Mouse (Mus musculus) intestine, embryonic 15.5 days (tissue): ENCODE data around the gene Gm9837. TPM values are rescaled to one million over a fixed set of nuclear protein-coding genes. Genes with fewer than 3 reads are reported as not detected.
A peak's percentile ranks its signal among the peaks of the same experiment; 100 is the strongest.

Source experiments
- ATAC-seq: fragments of 200-750 bp; cut with Nextera tagmentation; 2 replicates; pipeline ENCODE4 v1.8.0; 2017; ENCODE audit warnings: moderate TSS enrichment, moderate library complexity
- H3K27ac ChIP-seq: fragments of 300-500 bp; sonication (generic); 2 replicates; pipeline ENCODE4 v1.5.1; 2015; ENCODE audit warnings: mild to moderate bottlenecking, inconsistent platforms
- H3K27me3 ChIP-seq: fragments of 300-500 bp; sonication (generic); replicated peaks from 2 replicates; pipeline ENCODE4 v1.6.1; 2015; ENCODE audit warnings: inconsistent platforms
- H3K36me3 ChIP-seq: fragments of 300-500 bp; sonication (generic); 2 replicates; pipeline ENCODE4 v1.6.1; 2015; ENCODE audit warnings: inconsistent platforms
- H3K4me1 ChIP-seq: fragments of 300-500 bp; sonication (generic); replicated peaks from 2 replicates; pipeline ENCODE4 v1.6.1; 2015; ENCODE audit warnings: inconsistent platforms
- H3K4me2 ChIP-seq: fragments of 300-500 bp; sonication (generic); replicated peaks from 2 replicates; pipeline ENCODE4 v1.6.1; 2015; ENCODE audit warnings: mild to moderate bottlenecking, inconsistent platforms
- H3K4me3 ChIP-seq: fragments of 300-500 bp; sonication (generic); replicated peaks from 2 replicates; pipeline ENCODE4 v1.5.1; 2015; ENCODE audit warnings: inconsistent platforms
- H3K9ac ChIP-seq: fragments of 300-500 bp; sonication (generic); 2 replicates; pipeline ENCODE4 v1.6.1; 2015; ENCODE audit warnings: inconsistent platforms
- H3K9me3 ChIP-seq: fragments of 300-500 bp; sonication (generic); 2 replicates; pipeline ENCODE4 v1.6.1; 2016; ENCODE audit warnings: inconsistent platforms
- WGBS: fragments of 180-500 bp; shearing (Covaris S2); methylation state at CpG from one replicate; pipeline ENCODE4 v1.1.7; 2015; 5-methylcytosine and 5-hydroxymethylcytosine counted together
- polyA plus RNA-seq: library from polyadenylated mRNA; unstranded; fragments of >200 nt; fragmentation: Nextera tagmentation; extraction: Ambion mirVana; gene quantifications from 2 replicates; pipeline ENCODE4 v1.2.1, GENCODE M21; 2015

Gene Gm9837
- polyA plus RNA-seq, 1 experiment from 2014 or later, result not detected

DNA sequence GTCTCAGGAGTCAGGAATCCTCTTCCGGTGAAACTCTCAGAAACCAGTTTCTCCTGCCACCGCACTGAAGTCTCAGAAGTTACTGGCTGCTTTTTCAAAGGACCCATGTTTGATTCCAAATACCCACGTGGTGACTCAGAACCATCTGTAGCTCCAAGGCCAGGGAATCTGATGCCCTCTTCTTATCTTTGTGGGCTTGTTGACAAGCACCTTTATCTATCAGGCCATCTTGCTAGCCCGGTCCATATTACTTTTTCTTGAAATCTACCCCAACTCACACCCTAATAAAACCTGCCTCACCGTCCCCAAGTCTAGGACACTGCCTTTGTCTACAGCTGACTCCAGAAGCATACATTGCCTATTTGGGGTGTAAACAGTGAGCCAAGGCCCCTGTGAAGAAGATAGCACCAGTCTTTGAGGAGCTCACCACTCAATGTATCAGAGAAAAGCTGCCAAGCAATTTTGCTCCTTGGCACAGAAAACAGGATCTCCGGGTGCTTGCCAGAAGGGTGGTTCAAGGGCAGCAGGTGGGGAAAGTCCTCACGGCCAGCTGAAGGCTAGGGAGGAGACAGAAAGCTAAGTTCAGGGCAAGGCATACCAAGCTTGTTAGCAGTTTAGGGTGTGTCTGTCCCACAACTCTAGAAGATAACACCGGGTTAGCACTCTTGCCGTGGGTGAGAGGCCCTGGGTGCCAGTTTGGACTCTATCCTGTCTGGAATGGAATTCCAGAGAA is 13.0 kb upstream of the Gm9837 start:
- peaks cover 33% of the 10 kb centered on the region for H3K27me3 ChIP-seq
- no peaks in the 10 kb centered on the region for H3K9me3 ChIP-seq
- no peaks in the 10 kb centered on the region for H3K36me3 ChIP-seq
- H3K27ac ChIP-seq, result no peak overlapping the region; the same call in 1 of the 2 replicates
- ATAC-seq, result peak; percentile 59
- no peak overlapping the region for H3K9ac ChIP-seq
- no peak overlapping the region for H3K4me3 ChIP-seq
- peaks cover 28% of the 10 kb centered on the region for H3K4me1 ChIP-seq
- 59% methylated on average over 9 of the region's 9 CpGs for WGBS
- H3K4me2 ChIP-seq, result no peak overlapping the region

DNA sequence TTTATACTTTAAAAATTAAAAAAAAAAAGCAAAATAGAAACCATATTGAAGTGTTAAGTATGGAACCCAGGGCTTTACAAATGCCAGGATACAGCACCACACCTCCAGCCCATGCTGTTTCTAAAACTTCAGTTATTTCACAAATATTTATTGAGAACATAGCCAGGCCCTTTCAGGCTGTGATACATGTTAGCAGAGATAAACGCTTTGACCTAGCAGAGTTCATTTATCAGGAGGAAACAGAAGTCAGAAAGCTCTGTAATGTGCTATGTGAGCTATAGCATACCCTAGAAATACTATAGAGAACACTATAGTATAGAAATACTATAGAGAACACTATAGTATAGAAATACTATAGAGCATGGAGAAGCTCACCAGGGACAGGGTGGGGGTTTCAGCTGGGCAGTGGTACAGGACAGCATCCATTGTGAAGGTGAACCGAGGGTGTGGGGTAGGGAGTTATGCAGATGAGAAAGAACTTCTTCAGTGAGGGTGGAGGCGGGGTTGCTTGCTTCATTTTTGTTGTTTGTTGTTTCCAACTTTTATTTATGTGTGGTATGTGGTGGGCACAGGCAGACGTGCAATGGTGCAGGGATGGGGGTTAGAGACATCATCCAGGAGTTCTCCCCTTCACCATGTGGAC is 10.9 kb upstream of the Gm9837 start:
- H3K36me3 ChIP-seq, result no peaks in the 10 kb centered on the region
- 61% methylated on average over 4 of the region's 4 CpGs for WGBS
- H3K9ac ChIP-seq, result no peak overlapping the region
- H3K27me3 ChIP-seq, result peaks cover 41% of the 10 kb centered on the region
- no peak for ATAC-seq
- peaks cover 21% of the 10 kb centered on the region for H3K4me1 ChIP-seq
- H3K4me2 ChIP-seq, result no peak overlapping the region
- no peak overlapping the region for H3K4me3 ChIP-seq
- no peaks in the 10 kb centered on the region for H3K9me3 ChIP-seq
- H3K27ac ChIP-seq, result no peak overlapping the region

DNA sequence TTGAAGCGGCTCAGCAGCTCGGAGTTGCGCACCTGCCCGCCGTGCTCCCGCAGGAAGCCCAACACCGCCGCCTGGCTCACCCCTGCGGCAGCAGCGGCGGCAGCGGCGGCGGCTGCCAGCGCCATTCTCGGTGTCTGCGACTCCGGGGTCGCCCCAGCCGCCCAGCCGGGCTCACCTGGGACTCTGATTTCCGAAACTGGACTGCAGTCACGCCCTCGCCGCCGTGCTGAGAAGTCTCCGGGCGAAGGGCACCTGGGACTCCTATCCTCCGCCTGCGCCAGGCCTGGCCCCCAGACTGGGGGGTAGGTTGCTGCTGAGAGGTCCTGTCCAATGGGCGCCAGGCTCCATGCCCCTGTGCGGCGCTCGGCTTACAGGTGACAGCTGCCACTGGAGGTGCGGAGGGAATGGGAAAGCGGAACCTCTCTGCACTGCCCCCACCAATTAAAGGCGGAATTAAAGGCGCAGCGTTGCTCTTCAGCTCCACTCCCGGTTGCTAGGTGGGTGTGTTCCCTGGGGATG is 9.6 kb upstream of the Gm9837 start, which contains the start of the genes Gm9945 and Sowaha:
Gene Gm9945, plus strand, starts transcription at position 384 of the 519 bp plus-strand sequence.
Gene Sowaha, minus strand, starts transcription at position 492 of the 519 bp plus-strand sequence.
- Histone ChIP-seq H3K4me2 (peak within 1 kb of the TSS; percentile 86), H3K9ac (peak within 1 kb of the TSS; percentile 29), H3K9me3 (no peaks in the 10 kb centered on the region), H3K27me3 (peaks cover 52% of the 10 kb centered on the region), H3K36me3 (no peaks in the 10 kb centered on the region), H3K4me1 (peaks cover 21% of the 10 kb centered on the region), H3K27ac (no peak within 1 kb of the TSS), H3K4me3 (peak within 1 kb of the TSS; percentile 43)
- WGBS, result 3% methylated on average over 40 of the region's 40 CpGs
- peak; percentile 82 for ATAC-seq

DNA sequence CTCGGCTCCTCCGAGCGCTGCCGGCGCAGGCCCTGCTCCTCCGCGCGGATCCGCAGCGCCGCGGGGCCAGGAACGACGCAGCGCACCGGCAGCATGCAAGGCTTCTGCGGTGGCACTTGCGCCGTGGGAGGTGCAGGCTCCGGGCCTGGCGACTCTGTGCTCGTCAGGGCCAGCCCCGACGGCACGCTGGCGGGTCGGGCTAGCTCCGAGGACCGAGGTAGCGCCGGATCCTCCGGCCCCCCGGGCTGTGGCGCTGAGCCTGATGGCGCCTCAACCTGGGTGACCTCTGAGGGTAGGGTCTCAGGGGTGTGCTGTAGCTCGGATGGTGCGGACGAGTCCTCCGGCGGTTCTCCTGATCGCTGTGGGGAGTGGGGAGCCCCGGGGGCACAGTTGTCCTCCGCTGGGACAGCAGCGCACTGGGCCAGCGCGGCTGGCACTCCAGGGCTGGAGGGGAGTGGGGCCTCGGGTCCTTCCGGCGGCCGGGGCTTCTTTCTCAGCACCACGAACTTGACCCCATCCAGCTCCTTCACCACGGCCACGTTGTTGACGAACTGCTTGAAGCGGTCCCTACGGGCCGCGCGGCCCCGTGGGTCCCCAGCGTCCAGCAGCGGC is 9.0 kb upstream of the Gm9837 start:
- WGBS, result under 1% methylated on average over 62 of the region's 62 CpGs
- Histone ChIP-seq H3K27me3 (peaks cover 58% of the 10 kb centered on the region), H3K27ac (no peak overlapping the region), H3K4me3 (peak overlapping the region; percentile 43), H3K4me1 (peaks cover 21% of the 10 kb centered on the region), H3K4me2 (peak overlapping the region; percentile 86), H3K36me3 (no peaks in the 10 kb centered on the region), H3K9ac (peak overlapping the region; percentile 29), H3K9me3 (no peaks in the 10 kb centered on the region)
- peak; percentile 26 for ATAC-seq

DNA sequence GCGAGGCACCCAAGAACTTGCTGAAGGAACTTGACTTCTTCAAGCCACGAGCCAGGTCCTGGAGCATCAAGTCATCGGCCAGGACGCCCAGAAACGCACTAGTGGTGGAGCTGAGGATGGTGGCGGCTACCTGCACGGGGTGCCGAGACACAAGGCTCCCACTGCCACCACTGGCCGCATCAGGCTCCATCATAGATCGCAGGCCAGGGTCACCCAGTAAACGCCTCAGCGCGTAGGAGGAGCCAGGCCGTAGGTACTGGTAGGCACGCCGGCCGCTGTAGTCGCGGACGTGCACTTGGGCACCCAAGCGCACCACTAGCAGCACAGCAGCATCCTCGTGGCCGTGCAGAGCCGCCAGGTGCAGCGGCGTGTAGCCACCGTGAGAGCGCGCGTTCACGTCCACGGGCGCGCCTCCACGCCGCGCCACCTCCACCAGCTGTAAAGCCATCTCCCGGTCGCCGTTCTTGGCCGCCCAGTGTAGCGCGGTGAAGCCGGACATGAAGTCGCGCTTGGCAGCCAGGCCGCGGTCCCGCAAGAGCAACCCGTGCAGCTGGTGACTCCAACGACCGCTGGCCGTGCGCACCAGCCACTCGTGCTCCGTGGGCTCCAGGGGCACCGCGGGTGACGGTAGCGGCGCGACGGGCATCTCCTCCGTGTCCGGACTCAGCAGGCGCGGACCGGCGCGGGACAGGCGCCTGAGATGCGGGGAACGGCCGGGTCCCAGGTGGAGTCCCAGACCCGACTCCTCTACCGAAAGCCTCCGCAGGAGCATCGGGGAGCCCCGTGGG is 8.3 kb upstream of the Gm9837 start:
- ATAC-seq, result peak; percentile 29; the same call in 1 of the 2 replicates
- H3K9me3 ChIP-seq, result no peaks in the 10 kb centered on the region
- 7% methylated on average over 79 of the region's 79 CpGs for WGBS
- peaks cover 21% of the 10 kb centered on the region for H3K4me1 ChIP-seq
- peaks cover 63% of the 10 kb centered on the region for H3K27me3 ChIP-seq
- H3K9ac ChIP-seq, result peak overlapping the region; percentile 14
- H3K4me3 ChIP-seq, result peak overlapping the region; percentile 43
- H3K4me2 ChIP-seq, result peak overlapping the region; percentile 86
- no peak overlapping the region for H3K27ac ChIP-seq
- no peaks in the 10 kb centered on the region for H3K36me3 ChIP-seq

DNA sequence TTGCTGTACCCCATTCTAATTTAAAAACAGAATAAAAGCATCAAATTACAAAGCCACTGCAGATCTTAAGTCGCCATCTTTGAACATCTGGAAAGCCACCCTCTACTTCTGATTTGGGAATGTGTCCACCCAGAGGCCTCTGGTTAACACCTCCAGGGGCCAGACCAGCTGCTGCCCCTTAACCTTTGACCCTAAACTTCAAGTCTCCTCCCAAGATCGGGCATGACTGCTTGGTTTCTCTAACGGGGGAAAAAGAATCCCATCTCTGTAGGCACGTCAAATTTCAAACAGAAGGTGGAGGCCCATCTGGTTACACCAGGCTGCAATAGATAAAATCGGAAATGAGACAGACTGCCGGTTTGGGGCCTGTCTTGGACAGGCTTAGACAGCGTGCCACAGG is 7.6 kb upstream of the Gm9837 start:
- Histone ChIP-seq H3K4me3 (no peak overlapping the region), H3K9ac (no peak overlapping the region), H3K4me1 (peaks cover 19% of the 10 kb centered on the region), H3K9me3 (no peaks in the 10 kb centered on the region), H3K27ac (no peak overlapping the region), H3K4me2 (peak overlapping the region; percentile 86; the same call in 1 of the 2 replicates), H3K36me3 (no peaks in the 10 kb centered on the region), H3K27me3 (peaks cover 63% of the 10 kb centered on the region)
- no peak for ATAC-seq
- 57% methylated on average over 7 of the region's 7 CpGs for WGBS

DNA sequence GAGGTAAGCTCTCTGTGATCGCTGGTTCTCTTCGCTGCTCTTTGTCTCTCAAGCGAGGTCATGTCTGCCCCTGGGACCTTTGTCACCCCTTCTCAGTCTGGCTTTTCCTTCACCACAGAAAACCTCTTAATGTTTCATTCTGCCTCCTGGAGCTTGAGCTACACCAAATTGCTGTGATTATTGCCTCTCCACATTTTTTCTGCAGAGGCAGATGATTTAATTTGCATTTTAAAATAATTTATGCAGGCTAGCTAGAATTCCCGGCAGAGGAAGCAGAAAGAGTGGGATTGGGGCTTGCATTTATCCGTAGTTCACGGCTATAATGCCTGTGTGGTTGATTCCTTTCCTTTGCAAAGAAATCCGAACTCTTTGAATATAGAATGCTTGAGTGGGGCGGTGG is 5.3 kb upstream of the Gm9837 start:
- Histone ChIP-seq H3K4me2 (no peak overlapping the region), H3K27me3 (peaks cover 67% of the 10 kb centered on the region), H3K9me3 (no peaks in the 10 kb centered on the region), H3K27ac (no peak overlapping the region), H3K4me3 (no peak overlapping the region), H3K36me3 (no peaks in the 10 kb centered on the region), H3K4me1 (peaks cover 19% of the 10 kb centered on the region), H3K9ac (no peak overlapping the region)
- no peak for ATAC-seq
- 42% methylated on average over 8 of the region's 8 CpGs for WGBS

DNA sequence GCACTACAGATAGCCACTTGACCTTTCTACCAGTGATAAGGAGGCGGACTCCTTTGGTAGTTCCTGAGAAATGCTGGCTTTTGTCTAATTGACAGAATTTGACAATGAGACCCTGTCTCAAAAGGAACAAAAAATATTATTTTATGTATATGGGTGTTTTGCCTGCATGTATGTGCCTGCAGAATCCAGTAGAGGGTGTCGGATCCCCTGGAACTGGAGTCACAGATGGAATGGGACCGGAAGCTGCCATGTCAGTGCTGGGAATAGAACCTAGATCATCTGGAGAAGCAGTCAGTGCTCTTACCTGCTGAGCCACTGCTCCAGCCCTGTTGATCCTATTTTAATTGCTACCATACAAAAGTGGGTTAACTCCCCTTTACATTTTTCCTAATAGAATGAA is 2.4 kb upstream of the Gm9837 start:
- ATAC-seq, result no peak
- Histone ChIP-seq H3K9ac (no peak overlapping the region), H3K27ac (no peak overlapping the region), H3K27me3 (peaks cover 51% of the 10 kb centered on the region), H3K36me3 (no peaks in the 10 kb centered on the region), H3K4me2 (no peak overlapping the region), H3K4me1 (peaks cover 5% of the 10 kb centered on the region; the same call in 1 of the 2 replicates), H3K4me3 (no peak overlapping the region), H3K9me3 (no peaks in the 10 kb centered on the region)
- WGBS, result 76% methylated on average over 3 of the region's 3 CpGs

DNA sequence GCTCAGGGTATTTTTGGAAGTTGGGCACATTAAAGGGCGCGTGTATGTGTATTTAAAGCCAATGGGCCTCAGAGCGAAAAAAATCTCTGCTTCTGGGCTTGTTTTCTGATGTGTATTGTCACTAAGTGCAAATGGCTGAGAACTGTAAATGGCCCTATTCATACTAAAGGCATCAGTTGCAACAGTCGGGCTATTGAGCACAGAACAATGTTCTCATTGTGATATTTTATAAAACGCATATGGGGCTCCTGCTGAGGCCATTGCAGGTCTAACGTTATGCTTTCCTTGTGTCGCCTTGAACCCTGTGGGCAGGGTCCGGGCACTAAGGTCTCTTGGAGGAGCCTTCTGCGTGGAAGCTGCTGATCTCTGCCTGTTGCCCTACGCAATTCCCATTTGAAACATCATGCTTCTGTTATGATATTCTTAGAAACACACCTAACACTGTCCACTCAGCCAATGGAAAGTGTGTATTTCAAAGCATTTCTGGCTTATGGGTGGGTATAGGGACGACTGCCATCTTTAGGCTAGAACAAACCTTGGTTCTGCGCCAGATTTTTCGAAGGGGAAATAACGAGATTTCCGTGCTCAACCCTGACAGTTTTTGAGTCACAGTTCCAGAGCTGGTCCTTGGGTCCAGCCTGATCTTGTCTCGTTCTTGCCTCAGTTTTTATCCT is 848 bp downstream of the Gm9837 start:
- 44% methylated on average over 16 of the region's 16 CpGs for WGBS
- ATAC-seq, result no peak
- Histone ChIP-seq H3K27me3 (peaks cover 49% of the 10 kb centered on the region), H3K36me3 (no peaks in the 10 kb centered on the region), H3K4me2 (peak overlapping the region; percentile 44; the same call in 1 of the 2 replicates), H3K4me3 (no peak overlapping the region), H3K27ac (no peak overlapping the region), H3K4me1 (peaks cover 9% of the 10 kb centered on the region), H3K9ac (no peak overlapping the region), H3K9me3 (no peaks in the 10 kb centered on the region)

DNA sequence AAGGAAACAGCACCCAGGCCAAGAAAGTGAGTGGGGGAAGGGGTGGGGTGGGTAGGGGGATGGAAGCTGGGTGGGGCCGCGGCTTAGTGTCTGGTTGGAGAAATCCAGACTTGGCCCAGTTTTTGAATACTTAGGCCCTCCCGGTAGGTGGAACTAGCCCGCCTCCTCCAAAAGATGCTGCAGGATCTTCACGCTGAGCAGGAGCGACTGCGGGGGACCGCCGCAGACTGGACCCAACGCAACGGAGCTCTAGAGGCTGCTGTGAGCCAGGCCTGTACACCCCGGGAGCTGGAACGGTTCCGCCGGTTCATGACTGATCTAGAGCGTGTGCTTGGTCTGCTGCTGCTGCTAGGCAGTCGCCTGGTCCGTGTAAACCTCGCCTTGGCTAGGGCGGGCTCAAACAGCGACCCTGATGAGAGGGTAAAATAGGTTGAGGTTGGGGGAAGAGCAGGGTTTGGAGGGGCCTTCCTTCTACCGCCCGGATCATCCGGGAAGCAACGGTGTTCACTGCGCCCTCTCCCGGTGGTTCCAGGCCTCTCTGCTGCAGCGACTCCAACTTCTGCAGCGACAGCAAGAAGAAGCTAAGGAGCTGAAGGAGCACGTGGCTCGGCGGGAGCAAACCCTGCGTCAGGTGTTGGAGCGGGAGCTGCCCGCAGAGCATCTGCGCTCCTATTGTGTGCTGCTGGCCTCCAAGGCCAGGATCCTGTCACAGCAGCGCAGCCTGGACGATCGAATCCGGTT is 3.9 kb downstream of the Gm9837 start:
- H3K4me3 ChIP-seq, result peak overlapping the region; percentile 27
- no peak overlapping the region for H3K27ac ChIP-seq
- 10% methylated on average over 40 of the region's 40 CpGs for WGBS
- H3K9ac ChIP-seq, result peak overlapping the region; percentile 32
- no peaks in the 10 kb centered on the region for H3K36me3 ChIP-seq
- H3K27me3 ChIP-seq, result peaks cover 68% of the 10 kb centered on the region
- peak overlapping the region; percentile 69 for H3K4me2 ChIP-seq
- no peaks in the 10 kb centered on the region for H3K9me3 ChIP-seq
- ATAC-seq, result peak; percentile 62
- peaks cover 19% of the 10 kb centered on the region for H3K4me1 ChIP-seq
